ENCODE assay signal across 30 mouse cellular contexts in genomic region chr15:73969249-73970187, GRCm38 (mm10).
A peak's percentile ranks its signal among the peaks of the same experiment; 100 is the strongest.
DNase-seq lines count a peak whose midpoint lies in the region; ATAC-seq and TF ChIP-seq lines count a peak whose summit lies in the region.
"Had no signal": no experiment of that assay in that cellular context is flagged by ENCODE, and none has a peak within 500 bp of the region (broad histone marks: within the 10 kb centered on the region; RNA-seq: fewer than 3 reads in every experiment).

No protein-coding gene starts in this region.

- no peak for TF ChIP-seq CTCF in midbrain, postnatal 0 days (IDR thresholded peaks at IDR 0.05)

- H3K36me3 ChIP-seq in forebrain, embryonic 12.5 days (replicated peaks): no peaks in the 10 kb centered on the region
- H3K36me3 ChIP-seq in forebrain, embryonic 11.5 days (ENCODE audit: control insufficient read depth, insufficient read depth, low read length): no peaks in the 10 kb centered on the region
- H3K36me3 ChIP-seq in hindbrain, embryonic 15.5 days: no peaks in the 10 kb centered on the region
- H3K36me3 ChIP-seq in hindbrain, embryonic 11.5 days (ENCODE audit: control insufficient read depth, insufficient read depth, low read length): no peaks in the 10 kb centered on the region
- no peaks in the 10 kb centered on the region for H3K36me3 ChIP-seq in midbrain, postnatal 0 days (ENCODE audit: insufficient read depth, low read length)
- no peaks in the 10 kb centered on the region for H3K36me3 ChIP-seq in midbrain, embryonic 10.5 days
- H3K36me3 ChIP-seq in neural tube, embryonic 14.5 days (ENCODE audit: control insufficient read depth, insufficient read depth, low read length): no peaks in the 10 kb centered on the region
- no peaks in the 10 kb centered on the region for H3K36me3 ChIP-seq in heart, embryonic 10.5 days
- H3K36me3 ChIP-seq: embryonic facial prominence, embryonic 12.5 days; G1E; heart, embryonic 12.5 days; midbrain, embryonic 12.5 days; stomach, embryonic 15.5 days had no signal

- WGBS in forebrain, embryonic 12.5 days: 67% methylated on average over 25 of the region's 25 CpGs
- WGBS in forebrain, embryonic 11.5 days: 72% methylated on average over 25 of the region's 25 CpGs
- WGBS in hindbrain, embryonic 15.5 days: 50% methylated on average over 25 of the region's 25 CpGs
- WGBS in hindbrain, embryonic 11.5 days: 73% methylated on average over 25 of the region's 25 CpGs
- WGBS in midbrain, postnatal 0 days: 52% methylated on average over 25 of the region's 25 CpGs
- 75% methylated on average over 25 of the region's 25 CpGs for WGBS in midbrain, embryonic 10.5 days
- WGBS in neural tube, embryonic 14.5 days: 48% methylated on average over 25 of the region's 25 CpGs
- 71% methylated on average over 25 of the region's 25 CpGs for WGBS in heart, embryonic 10.5 days

- DNase-seq in forebrain, embryonic 11.5 days (ENCODE audit: low spot score): no peak
- no peak for DNase-seq in hindbrain, embryonic 11.5 days (ENCODE audit: low spot score)
- peak; percentile 26 for DNase-seq in midbrain, postnatal 0 days (ENCODE audit: low spot score)
- DNase-seq in midbrain, embryonic 10.5 days (ENCODE audit: low spot score): no peak
- DNase-seq in heart, embryonic 10.5 days (ENCODE audit: low spot score): no peak
- DNase-seq: adrenal gland, adult 8-10 months; cerebellum, adult 11 months; cerebellum, adult 9-11 months; embryo, embryonic 11 days; gastrocnemius, adult 2 months; gastrocnemius, postnatal 36 days; heart, adult 18-20 months; heart, postnatal 4 days; kidney, adult 18-20 months; kidney, postnatal 36 days; layer of hippocampus, postnatal 36 days; liver; lung, adult 2 months; lung, postnatal 14 days; right cerebral cortex, postnatal 14 days had no signal

- H3K9me3 ChIP-seq in forebrain, embryonic 12.5 days: no peaks in the 10 kb centered on the region
- H3K9me3 ChIP-seq in forebrain, embryonic 11.5 days (ENCODE audit: control insufficient read depth, low read length): no peaks in the 10 kb centered on the region
- no peaks in the 10 kb centered on the region for H3K9me3 ChIP-seq in hindbrain, embryonic 15.5 days
- no peaks in the 10 kb centered on the region for H3K9me3 ChIP-seq in hindbrain, embryonic 11.5 days (ENCODE audit: control insufficient read depth, low read length)
- H3K9me3 ChIP-seq in midbrain, postnatal 0 days (ENCODE audit: low read length): no peaks in the 10 kb centered on the region
- H3K9me3 ChIP-seq in midbrain, embryonic 10.5 days (replicated peaks): no peaks in the 10 kb centered on the region
- H3K9me3 ChIP-seq in neural tube, embryonic 14.5 days (ENCODE audit: control insufficient read depth, low read length): no peaks in the 10 kb centered on the region
- H3K9me3 ChIP-seq in heart, embryonic 10.5 days: no peaks in the 10 kb centered on the region
- H3K9me3 ChIP-seq: embryonic facial prominence, embryonic 12.5 days; heart, embryonic 12.5 days; midbrain, embryonic 12.5 days; stomach, embryonic 15.5 days had no signal

- no peak overlapping the region for H3K4me3 ChIP-seq in forebrain, embryonic 12.5 days (replicated peaks)
- H3K4me3 ChIP-seq in forebrain, embryonic 11.5 days (ENCODE audit: low read depth, low read length): no peak overlapping the region
- H3K4me3 ChIP-seq in hindbrain, embryonic 15.5 days: no peak overlapping the region
- H3K4me3 ChIP-seq in hindbrain, embryonic 11.5 days (ENCODE audit: low read depth, low read length): no peak overlapping the region
- no peak overlapping the region for H3K4me3 ChIP-seq in midbrain, postnatal 0 days (ENCODE audit: low read depth, low read length)
- no peak overlapping the region for H3K4me3 ChIP-seq in midbrain, embryonic 10.5 days
- no peak overlapping the region for H3K4me3 ChIP-seq in neural tube, embryonic 14.5 days (ENCODE audit: low read depth, low read length)
- H3K4me3 ChIP-seq in heart, embryonic 10.5 days: no peak overlapping the region
- H3K4me3 ChIP-seq: embryonic facial prominence, embryonic 12.5 days; gastrocnemius, adult 2 months; heart, embryonic 12.5 days; midbrain, embryonic 12.5 days; stomach, embryonic 15.5 days had no signal

- peaks cover 4% of the 10 kb centered on the region; the same call in 1 of the 2 replicates for H3K4me1 ChIP-seq in forebrain, embryonic 12.5 days
- no peaks in the 10 kb centered on the region for H3K4me1 ChIP-seq in forebrain, embryonic 11.5 days (replicated peaks; ENCODE audit: control insufficient read depth, insufficient read depth, low read length)
- H3K4me1 ChIP-seq in hindbrain, embryonic 15.5 days (replicated peaks): peaks cover 15% of the 10 kb centered on the region
- H3K4me1 ChIP-seq in hindbrain, embryonic 11.5 days (replicated peaks; ENCODE audit: control insufficient read depth, insufficient read depth, low read length): no peaks in the 10 kb centered on the region
- no peaks in the 10 kb centered on the region for H3K4me1 ChIP-seq in midbrain, postnatal 0 days (ENCODE audit: insufficient read depth, low read length)
- no peaks in the 10 kb centered on the region for H3K4me1 ChIP-seq in midbrain, embryonic 10.5 days
- 0 out of 2 replicates have a peak, but pooled peaks cover 5% of the 10 kb centered on the region for H3K4me1 ChIP-seq in neural tube, embryonic 14.5 days (ENCODE audit: control insufficient read depth, insufficient read depth, low read length)
- no peaks in the 10 kb centered on the region for H3K4me1 ChIP-seq in heart, embryonic 10.5 days
- H3K4me1 ChIP-seq: embryonic facial prominence, embryonic 12.5 days; heart, embryonic 12.5 days; stomach, embryonic 15.5 days had no signal

- H3K9ac ChIP-seq in forebrain, embryonic 12.5 days: no peak overlapping the region
- H3K9ac ChIP-seq in forebrain, embryonic 11.5 days (ENCODE audit: low read length): no peak overlapping the region
- no peak overlapping the region for H3K9ac ChIP-seq in hindbrain, embryonic 15.5 days
- H3K9ac ChIP-seq in hindbrain, embryonic 11.5 days (ENCODE audit: low read depth, low read length): no peak overlapping the region
- no peak overlapping the region for H3K9ac ChIP-seq in midbrain, postnatal 0 days (replicated peaks; ENCODE audit: low read length, poor library complexity, severe bottlenecking)
- no peak overlapping the region for H3K9ac ChIP-seq in neural tube, embryonic 14.5 days (replicated peaks; ENCODE audit: low read depth, low read length)
- H3K9ac ChIP-seq: embryonic facial prominence, embryonic 12.5 days; heart, embryonic 12.5 days; liver, embryonic 14.5 days; midbrain, embryonic 12.5 days; stomach, embryonic 15.5 days had no signal

- no peaks in the 10 kb centered on the region for H3K27me3 ChIP-seq in forebrain, embryonic 12.5 days
- H3K27me3 ChIP-seq in forebrain, embryonic 11.5 days (ENCODE audit: control insufficient read depth, insufficient read depth, low read length): no peaks in the 10 kb centered on the region
- H3K27me3 ChIP-seq in hindbrain, embryonic 15.5 days: no peaks in the 10 kb centered on the region
- H3K27me3 ChIP-seq in hindbrain, embryonic 11.5 days (ENCODE audit: control insufficient read depth, insufficient read depth, low read length): no peaks in the 10 kb centered on the region
- H3K27me3 ChIP-seq in midbrain, postnatal 0 days (ENCODE audit: insufficient read depth, low read length): no peaks in the 10 kb centered on the region
- no peaks in the 10 kb centered on the region for H3K27me3 ChIP-seq in midbrain, embryonic 10.5 days (ENCODE audit: low read depth, poor library complexity, severe bottlenecking)
- H3K27me3 ChIP-seq in neural tube, embryonic 14.5 days (ENCODE audit: control insufficient read depth, insufficient read depth, low read length): no peaks in the 10 kb centered on the region
- no peaks in the 10 kb centered on the region for H3K27me3 ChIP-seq in heart, embryonic 10.5 days (ENCODE audit: insufficient read depth, poor library complexity, severe bottlenecking)
- H3K27me3 ChIP-seq: CH12.LX; embryonic facial prominence, embryonic 12.5 days; midbrain, embryonic 12.5 days; stomach, embryonic 15.5 days had no signal

- no peak for ATAC-seq in forebrain, embryonic 12.5 days (ENCODE audit: low FRiP score)
- no peak for ATAC-seq in forebrain, embryonic 11.5 days (replicated peaks; ENCODE audit: low FRiP score)
- peak; percentile 37; the same call in 1 of the 2 replicates for ATAC-seq in hindbrain, embryonic 15.5 days (ENCODE audit: low FRiP score, low read depth)
- no peak for ATAC-seq in hindbrain, embryonic 11.5 days (ENCODE audit: low FRiP score)
- no peak for ATAC-seq in midbrain, postnatal 0 days (ENCODE audit: low FRiP score)
- ATAC-seq in neural tube, embryonic 14.5 days (ENCODE audit: low read depth): peak; percentile 38

- H3K27ac ChIP-seq in forebrain, embryonic 12.5 days: peak overlapping the region; percentile 19; the same call in 1 of the 2 replicates
- no peak overlapping the region for H3K27ac ChIP-seq in forebrain, embryonic 11.5 days (ENCODE audit: low read depth, low read length)
- no peak overlapping the region for H3K27ac ChIP-seq in hindbrain, embryonic 15.5 days (replicated peaks)
- H3K27ac ChIP-seq in hindbrain, embryonic 11.5 days (ENCODE audit: low read depth, low read length): no peak overlapping the region
- no peak overlapping the region for H3K27ac ChIP-seq in midbrain, postnatal 0 days (ENCODE audit: low read depth, low read length)
- H3K27ac ChIP-seq in midbrain, embryonic 10.5 days (replicated peaks): no peak overlapping the region
- peak overlapping the region; percentile 48; the same call in 1 of the 2 replicates for H3K27ac ChIP-seq in neural tube, embryonic 14.5 days (ENCODE audit: low read depth, low read length)
- H3K27ac ChIP-seq in heart, embryonic 10.5 days: no peak overlapping the region
- H3K27ac ChIP-seq: embryonic facial prominence, embryonic 12.5 days; gastrocnemius, adult 2 months; liver, embryonic 14.5 days; midbrain, embryonic 12.5 days; stomach, embryonic 15.5 days had no signal

- no peak overlapping the region for H3K4me2 ChIP-seq in forebrain, embryonic 12.5 days
- no peak overlapping the region for H3K4me2 ChIP-seq in forebrain, embryonic 11.5 days (ENCODE audit: low read depth, low read length, severe bottlenecking)
- no peak overlapping the region for H3K4me2 ChIP-seq in hindbrain, embryonic 15.5 days
- no peak overlapping the region for H3K4me2 ChIP-seq in hindbrain, embryonic 11.5 days (replicated peaks; ENCODE audit: low read depth, low read length)
- no peak overlapping the region for H3K4me2 ChIP-seq in midbrain, postnatal 0 days (ENCODE audit: low read depth, low read length, poor library complexity, severe bottlenecking)
- H3K4me2 ChIP-seq in neural tube, embryonic 14.5 days (ENCODE audit: low read depth, low read length): no peak overlapping the region
- H3K4me2 ChIP-seq: embryonic facial prominence, embryonic 12.5 days; heart, embryonic 12.5 days; midbrain, embryonic 12.5 days; stomach, embryonic 15.5 days had no signal

Comparison
In these comparisons a context has a peak if more than half of its experiments do, and no peak if none do; other contexts are left out.
1. ATAC-seq: peak in hindbrain, embryonic 15.5 days (single experiment) and neural tube, embryonic 14.5 days (single experiment); none in forebrain, embryonic 12.5 days (single experiment), forebrain, embryonic 11.5 days (single experiment), hindbrain, embryonic 11.5 days (single experiment) and midbrain, postnatal 0 days (single experiment).
2. H3K27ac ChIP-seq: peak in forebrain, embryonic 12.5 days (single experiment) and neural tube, embryonic 14.5 days (single experiment); none in forebrain, embryonic 11.5 days (single experiment), hindbrain, embryonic 15.5 days (single experiment), hindbrain, embryonic 11.5 days (single experiment), midbrain, postnatal 0 days (single experiment), midbrain, embryonic 10.5 days (single experiment) and heart, embryonic 10.5 days (single experiment).